Mouse (Mus musculus): ENCODE measurements at regions not wholly inside any gene's neighbourhood (a gene's known extent, or its start where the extent isn't known, plus 50 kb on each side); places are given as distances from the start of the nearest gene placed in this dataset.

DNA sequence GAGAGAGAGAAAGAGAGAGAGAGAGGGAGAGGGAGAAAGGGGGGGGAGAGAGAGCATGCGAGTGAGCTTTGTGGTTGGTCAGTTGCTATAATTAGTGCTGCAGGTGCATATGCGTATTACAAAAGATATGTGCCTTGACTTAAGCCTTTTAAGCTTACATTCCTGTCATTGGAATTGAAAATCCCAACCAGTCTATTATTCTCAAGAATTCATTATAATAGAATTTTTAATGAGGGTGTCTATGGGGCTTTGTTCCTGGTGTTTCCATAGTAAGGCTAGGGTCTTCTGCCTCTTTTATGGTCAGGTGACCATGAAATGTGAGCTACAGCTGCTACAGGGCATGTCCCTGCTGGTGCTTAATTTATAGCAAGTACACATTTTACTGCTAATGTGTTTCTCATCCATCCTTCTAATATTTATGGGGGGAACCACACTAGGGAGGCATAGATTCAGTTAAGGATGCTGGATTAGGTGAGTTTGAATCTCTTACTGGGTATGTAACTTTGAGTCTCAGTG lies 102.0 kb downstream of the Naa11 start:
- TF ChIP-seq ELF1 (IDR thresholded peaks at IDR 0.05; ENCODE audit: low read depth, low read length) (no peak), RCOR1 (conservative IDR thresholded peaks at IDR 0.05; ENCODE audit: low read depth, low read length) (no peak), CTCF (conservative IDR thresholded peaks at IDR 0.05 in 1 of 2, IDR thresholded peaks at IDR 0.05 in 1 of 2; ENCODE audit: low read depth in 2 of 2, low read length in 2 of 2) (no peak), BHLHE40 (IDR thresholded peaks at IDR 0.05; ENCODE audit: low read depth, low read length) (no peak), JUN (IDR thresholded peaks at IDR 0.05; ENCODE audit: insufficient read depth, low read depth, low read length) (no peak), JUND (conservative IDR thresholded peaks at IDR 0.05; ENCODE audit: low read depth, low read length) (no peak), ZNF384 (IDR thresholded peaks at IDR 0.05; ENCODE audit: low read depth, low read length) (no peak), POLR2A (IDR thresholded peaks at IDR 0.05; ENCODE audit: low read depth, low read length) (no peak), USF1 (IDR thresholded peaks at IDR 0.05; ENCODE audit: low read depth, low read length) (no peak), TCF12 (IDR thresholded peaks at IDR 0.05; ENCODE audit: low read depth, low read length) (no peak)
